Mouse (Mus musculus) embryonic facial prominence, embryonic 13.5 days (tissue): ENCODE measurements at regions not wholly inside any gene's neighbourhood (a gene's known extent, or its start where the extent isn't known, plus 50 kb on each side); places are given as distances from the start of the nearest gene placed in this dataset.

Experiments used
- ATAC-seq: fragments of 200-750 bp; cut with Nextera tagmentation; 2 replicates; pipeline ENCODE4 v1.8.0; 2017; ENCODE audit warnings: low read depth; ENCODE audit not compliant: insufficient number of reproducible peaks, insufficient read depth, low FRiP score, low TSS enrichment
- H3K27ac ChIP-seq: fragments of 300-500 bp; sonication (generic); 2 replicates; pipeline ENCODE4 v1.5.1; 2015; ENCODE audit warnings: moderate library complexity, mild to moderate bottlenecking, inconsistent platforms
- H3K27me3 ChIP-seq: fragments of 300-500 bp; sonication (generic); 2 replicates; pipeline ENCODE4 v1.6.1; 2015; ENCODE audit warnings: mild to moderate bottlenecking, inconsistent platforms
- H3K36me3 ChIP-seq: fragments of 300-500 bp; sonication (generic); 2 replicates; pipeline ENCODE4 v1.6.1; 2015; ENCODE audit warnings: mild to moderate bottlenecking, inconsistent platforms
- H3K4me1 ChIP-seq: fragments of 300-500 bp; sonication (generic); 2 replicates; pipeline ENCODE4 v1.6.1; 2015; ENCODE audit warnings: inconsistent platforms
- H3K4me2 ChIP-seq: fragments of 300-500 bp; sonication (generic); 2 replicates; pipeline ENCODE4 v1.6.1; 2015; ENCODE audit warnings: moderate library complexity, mild to moderate bottlenecking, inconsistent platforms
- H3K4me3 ChIP-seq: fragments of 300-500 bp; sonication (generic); 2 replicates; pipeline ENCODE4 v1.5.1; 2015; ENCODE audit warnings: mild to moderate bottlenecking, inconsistent platforms
- H3K9ac ChIP-seq: fragments of 300-500 bp; sonication (generic); 2 replicates; pipeline ENCODE4 v1.6.1; 2015; ENCODE audit warnings: mild to moderate bottlenecking, inconsistent platforms
- H3K9me3 ChIP-seq: fragments of 300-500 bp; sonication (generic); 2 replicates; pipeline ENCODE4 v1.6.1; 2016; ENCODE audit warnings: inconsistent platforms
- WGBS: fragments of 180-500 bp; shearing (Covaris S2); methylation state at CpG from one replicate; pipeline ENCODE4 v1.1.7; 2015; ENCODE audit warnings: mixed read lengths; 5-methylcytosine and 5-hydroxymethylcytosine counted together

DNA sequence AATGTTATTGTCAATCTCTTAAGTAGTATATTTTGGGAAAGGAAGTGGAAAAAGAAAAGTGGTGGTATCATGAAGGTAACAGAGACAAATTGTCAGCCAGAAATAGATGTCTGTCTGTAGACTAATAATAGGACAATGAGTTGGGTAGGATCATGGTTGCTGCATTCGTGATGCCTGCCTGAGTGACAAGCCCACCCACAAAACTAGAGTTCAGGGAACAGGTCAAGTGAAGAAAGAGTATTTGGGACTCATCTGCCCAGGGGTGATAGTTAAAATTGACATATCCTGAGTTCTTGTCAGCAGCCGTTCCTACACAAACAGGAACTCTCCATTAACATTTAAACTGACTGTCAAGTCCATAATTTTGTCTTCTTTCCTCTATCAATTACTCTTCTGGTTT lies 1120.6 kb upstream of the Nr2f1 start:
- Histone ChIP-seq H3K4me1 (no peaks in the 10 kb centered on the region), H3K4me2 (no peak overlapping the region)

DNA sequence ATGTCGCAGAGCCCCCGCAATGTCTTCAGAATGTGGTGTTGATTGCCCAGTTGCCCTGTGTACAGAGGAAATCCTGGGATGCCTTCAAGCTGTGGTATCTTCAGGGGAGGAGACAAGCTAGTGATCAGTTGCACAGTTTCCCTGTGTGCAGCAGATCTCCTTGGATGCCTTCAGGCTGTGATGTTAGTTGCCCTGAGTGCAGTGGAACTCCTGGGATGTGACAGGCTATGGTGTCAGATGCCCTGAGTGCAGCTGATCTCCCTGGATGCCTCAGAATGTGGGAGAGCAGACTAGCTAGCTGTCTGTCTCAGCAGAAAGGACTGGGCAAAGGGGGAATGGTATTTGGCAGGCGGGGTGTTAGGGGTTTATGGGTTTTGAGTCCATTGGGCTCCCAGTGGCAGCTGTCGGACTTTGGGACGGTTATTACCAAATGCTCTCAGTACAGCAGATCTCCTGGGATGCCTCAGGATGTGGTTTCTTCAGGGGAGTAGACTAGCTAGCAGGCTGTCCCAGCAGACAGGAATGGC lies 1110.1 kb upstream of the Nr2f1 start:
- Histone ChIP-seq H3K9me3 (no peaks in the 10 kb centered on the region), H3K9ac (no peak overlapping the region), H3K27me3 (no peaks in the 10 kb centered on the region), H3K36me3 (no peaks in the 10 kb centered on the region), H3K4me3 (no peak overlapping the region), H3K27ac (no peak overlapping the region), H3K4me2 (no peak overlapping the region), H3K4me1 (no peaks in the 10 kb centered on the region)
- no peak for ATAC-seq
- 69% methylated on average over 5 of the region's 5 CpGs for WGBS

More for the DNA sequence above, 1120.6 kb upstream of the Nr2f1 start:
- WGBS: 29% methylated on average over 2 of the region's 2 CpGs
- no peak overlapping the region for H3K9ac ChIP-seq
- no peak overlapping the region for H3K27ac ChIP-seq
- ATAC-seq: no peak
- no peaks in the 10 kb centered on the region for H3K9me3 ChIP-seq
- no peaks in the 10 kb centered on the region for H3K27me3 ChIP-seq
- H3K36me3 ChIP-seq: no peaks in the 10 kb centered on the region
- H3K4me3 ChIP-seq: no peak overlapping the region

DNA sequence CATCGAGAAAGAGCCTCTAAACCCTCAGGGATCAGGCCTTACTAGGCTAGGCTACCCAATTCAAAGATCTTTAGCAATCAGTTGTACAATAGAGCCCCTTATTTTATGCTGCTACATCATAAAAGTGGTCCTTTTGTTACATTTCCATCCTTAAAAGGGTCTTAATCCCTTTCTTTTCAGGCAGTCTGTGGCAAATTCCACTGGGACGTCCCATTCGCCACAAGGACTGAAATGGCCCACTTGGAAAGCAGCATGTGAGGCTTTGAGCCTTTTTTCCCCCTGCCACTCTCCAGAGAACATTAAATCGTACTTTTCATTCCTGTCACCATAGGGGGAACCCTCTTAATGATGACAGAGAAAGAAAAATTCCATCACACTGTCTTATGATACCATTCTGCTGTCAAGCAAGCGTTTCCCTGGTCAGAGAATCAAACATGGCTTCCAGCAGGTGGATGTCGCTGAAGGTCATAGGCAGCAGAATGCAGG lies 1097.7 kb upstream of the Nr2f1 start:
- Histone ChIP-seq H3K4me3 (no peak overlapping the region), H3K4me1 (no peaks in the 10 kb centered on the region), H3K27me3 (0 out of 2 replicates have a peak, but pooled peaks cover 4% of the 10 kb centered on the region), H3K4me2 (no peak overlapping the region), H3K9ac (no peak overlapping the region), H3K36me3 (no peaks in the 10 kb centered on the region), H3K9me3 (no peaks in the 10 kb centered on the region), H3K27ac (no peak overlapping the region)
- WGBS: 58% methylated on average over 6 of the region's 6 CpGs
- no peak for ATAC-seq

DNA sequence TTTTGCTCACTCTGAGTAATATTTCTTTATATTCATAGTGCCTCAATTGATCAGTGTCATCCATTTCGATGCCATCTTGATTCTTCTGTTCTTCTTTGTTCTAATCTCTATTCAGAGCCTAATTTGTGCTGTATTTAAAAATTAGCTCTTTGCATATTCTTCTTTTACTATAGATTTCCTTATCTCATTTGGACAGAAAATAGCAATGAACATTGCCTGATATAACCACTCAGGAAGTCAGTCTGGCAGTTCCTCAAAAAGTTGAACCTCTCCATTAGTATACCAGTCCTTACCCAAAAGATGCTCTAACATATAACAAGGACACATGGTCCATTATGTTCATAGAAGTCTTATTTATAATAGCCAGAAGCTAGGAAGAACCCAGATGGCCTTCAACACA lies 1088.5 kb upstream of the Nr2f1 start:
- no peak overlapping the region for H3K4me3 ChIP-seq
- H3K4me1 ChIP-seq: no peaks in the 10 kb centered on the region
- H3K27ac ChIP-seq: no peak overlapping the region
- no peak overlapping the region for H3K4me2 ChIP-seq
- no peaks in the 10 kb centered on the region for H3K27me3 ChIP-seq
- no peak for ATAC-seq
- no peaks in the 10 kb centered on the region for H3K9me3 ChIP-seq
- H3K9ac ChIP-seq: no peak overlapping the region
- no peaks in the 10 kb centered on the region for H3K36me3 ChIP-seq
- WGBS: 90% methylated on average over 1 of the region's 1 CpGs

DNA sequence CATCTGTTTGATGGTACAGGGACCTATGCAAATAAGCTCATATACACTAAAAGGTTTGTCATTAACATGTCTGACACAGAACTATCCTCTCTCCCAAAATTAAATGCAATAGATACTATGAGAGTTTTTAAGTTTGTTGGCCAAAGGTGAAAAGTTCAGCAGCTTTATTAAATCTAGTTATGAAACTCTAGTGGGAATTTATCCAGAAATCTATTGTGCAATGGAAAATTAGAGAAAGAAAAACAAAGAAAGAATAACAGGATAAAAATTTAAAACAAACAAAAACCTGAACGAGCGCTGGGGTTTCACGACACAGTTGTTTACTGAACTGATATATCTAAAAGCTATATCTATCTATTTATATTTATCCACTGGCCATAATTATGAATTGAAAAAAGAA lies 1086.6 kb upstream of the Nr2f1 start:
- H3K27ac ChIP-seq: no peak overlapping the region
- no peak overlapping the region for H3K4me3 ChIP-seq
- H3K27me3 ChIP-seq: no peaks in the 10 kb centered on the region
- ATAC-seq: no peak
- H3K36me3 ChIP-seq: no peaks in the 10 kb centered on the region
- no peak overlapping the region for H3K9ac ChIP-seq
- 69% methylated on average over 3 of the region's 3 CpGs for WGBS
- H3K9me3 ChIP-seq: no peaks in the 10 kb centered on the region
- H3K4me2 ChIP-seq: no peak overlapping the region
- no peaks in the 10 kb centered on the region for H3K4me1 ChIP-seq

DNA sequence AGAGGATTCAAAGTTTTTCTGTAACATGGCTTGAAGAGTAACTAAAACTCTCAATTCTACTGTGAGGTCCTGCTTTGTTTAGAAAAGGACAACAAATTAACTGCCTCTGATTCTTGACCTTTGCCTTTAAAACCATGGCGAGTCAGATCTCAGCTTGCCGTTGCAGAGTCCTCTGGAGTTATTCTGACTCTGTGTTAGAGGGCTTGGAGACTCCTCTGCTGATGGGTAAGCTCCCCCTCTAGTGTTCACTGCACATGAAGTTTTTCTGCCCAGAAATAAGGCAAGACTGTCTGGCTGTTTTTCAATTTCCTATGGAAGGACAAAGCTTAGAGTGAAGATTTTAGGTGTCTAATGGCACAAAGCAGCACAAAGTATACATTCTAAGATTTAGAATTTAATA lies 1085.9 kb upstream of the Nr2f1 start:
- H3K36me3 ChIP-seq: no peaks in the 10 kb centered on the region
- 1% methylated on average over 2 of the region's 2 CpGs for WGBS
- H3K27me3 ChIP-seq: no peaks in the 10 kb centered on the region
- H3K27ac ChIP-seq: no peak overlapping the region
- H3K9me3 ChIP-seq: no peaks in the 10 kb centered on the region
- no peak overlapping the region for H3K4me2 ChIP-seq
- ATAC-seq: no peak
- no peaks in the 10 kb centered on the region for H3K4me1 ChIP-seq
- H3K9ac ChIP-seq: no peak overlapping the region
- no peak overlapping the region for H3K4me3 ChIP-seq

DNA sequence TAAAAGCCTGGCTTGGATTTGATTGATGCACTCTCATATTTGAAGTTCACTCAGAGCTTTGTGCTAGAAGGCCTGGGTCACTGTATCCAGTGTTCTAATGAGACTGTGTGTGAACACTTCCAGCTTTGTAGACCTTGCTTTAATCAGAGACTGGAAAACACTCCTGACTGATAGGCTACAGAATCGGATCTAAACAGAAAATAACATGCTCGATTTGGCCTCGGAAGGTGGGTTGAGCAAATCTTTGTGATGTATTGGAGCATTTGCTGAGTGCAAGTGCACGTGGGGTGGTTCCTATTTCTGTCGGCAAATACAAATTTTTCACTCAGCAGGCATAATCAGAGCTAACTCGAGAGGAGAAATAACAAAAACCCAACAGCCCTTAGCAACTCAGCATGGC lies 1078.2 kb upstream of the Nr2f1 start:
- H3K4me3 ChIP-seq: no peak overlapping the region
- no peaks in the 10 kb centered on the region for H3K27me3 ChIP-seq
- no peak overlapping the region for H3K27ac ChIP-seq
- no peaks in the 10 kb centered on the region for H3K36me3 ChIP-seq
- no peak for ATAC-seq
- no peak overlapping the region for H3K4me2 ChIP-seq
- no peaks in the 10 kb centered on the region for H3K4me1 ChIP-seq
- no peaks in the 10 kb centered on the region for H3K9me3 ChIP-seq
- 44% methylated on average over 6 of the region's 6 CpGs for WGBS
- no peak overlapping the region for H3K9ac ChIP-seq

DNA sequence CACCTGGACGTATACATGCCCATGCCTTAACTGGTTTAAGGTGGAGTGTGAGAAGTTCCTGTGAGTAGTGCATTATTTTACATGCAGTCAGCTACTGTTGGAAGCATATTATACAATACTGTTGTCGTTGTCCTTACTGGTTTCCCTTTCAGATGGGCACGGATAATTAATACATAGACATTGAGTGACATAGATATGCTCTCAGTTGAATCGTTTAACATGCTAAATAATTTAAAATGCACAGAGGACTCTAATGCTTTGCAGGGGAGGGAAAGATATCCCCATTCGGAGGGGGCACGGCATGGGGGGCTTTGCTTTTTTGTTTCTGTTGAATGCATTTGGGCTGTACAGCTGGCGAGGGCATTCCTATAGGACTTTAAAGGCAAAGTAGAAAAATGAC lies 1077.8 kb upstream of the Nr2f1 start:
- WGBS: 59% methylated on average over 7 of the region's 7 CpGs
- no peak for ATAC-seq
- Histone ChIP-seq H3K9me3 (no peaks in the 10 kb centered on the region), H3K4me2 (no peak overlapping the region), H3K27me3 (no peaks in the 10 kb centered on the region), H3K9ac (no peak overlapping the region), H3K4me3 (no peak overlapping the region), H3K27ac (no peak overlapping the region), H3K4me1 (no peaks in the 10 kb centered on the region), H3K36me3 (no peaks in the 10 kb centered on the region)

DNA sequence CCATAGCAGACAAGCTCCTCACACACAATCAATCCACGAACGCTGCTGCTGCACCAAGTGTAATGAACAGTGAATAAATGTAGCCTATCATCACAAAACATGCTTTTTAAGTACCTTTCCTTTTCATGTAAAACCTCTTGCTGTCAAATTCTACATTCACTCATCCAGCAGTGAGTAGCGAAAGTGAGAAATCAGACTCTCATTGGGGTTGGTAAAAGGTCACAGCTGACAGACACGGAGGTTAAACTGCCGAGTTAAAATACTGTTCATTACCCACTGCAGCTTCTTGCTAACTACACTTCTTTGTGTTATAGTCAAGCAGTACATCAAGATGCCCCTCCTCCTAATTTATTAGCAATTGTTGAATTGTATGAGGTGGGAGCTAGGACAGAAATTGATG lies 1055.8 kb upstream of the Nr2f1 start:
- Histone ChIP-seq H3K9ac (no peak overlapping the region), H3K4me1 (no peaks in the 10 kb centered on the region), H3K4me3 (no peak overlapping the region), H3K4me2 (no peak overlapping the region), H3K27ac (no peak overlapping the region), H3K27me3 (no peaks in the 10 kb centered on the region), H3K36me3 (no peaks in the 10 kb centered on the region), H3K9me3 (no peaks in the 10 kb centered on the region)
- WGBS: 59% methylated on average over 5 of the region's 5 CpGs
- ATAC-seq: no peak

DNA sequence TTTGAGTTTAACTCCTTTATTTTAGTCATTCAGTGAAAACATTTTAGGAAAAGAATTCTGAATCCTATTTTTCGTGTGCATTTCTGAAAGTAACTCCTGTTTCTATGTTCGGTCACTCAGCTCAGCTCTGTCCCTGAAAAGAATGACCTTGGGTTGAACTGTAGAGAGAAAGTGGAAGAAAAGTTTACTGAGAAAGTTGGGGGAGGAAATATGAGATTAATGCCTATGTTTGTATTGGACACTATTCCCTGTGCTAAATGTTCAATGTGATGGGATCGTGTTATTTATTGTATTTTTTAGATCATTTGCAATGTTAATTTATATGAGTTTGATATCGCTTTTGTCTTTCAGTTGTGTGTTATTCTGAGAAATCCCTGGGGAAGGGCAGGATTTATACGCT lies 1052.8 kb upstream of the Nr2f1 start:
- H3K27ac ChIP-seq: no peak overlapping the region
- H3K36me3 ChIP-seq: no peaks in the 10 kb centered on the region
- WGBS: 56% methylated on average over 5 of the region's 5 CpGs
- no peak overlapping the region for H3K4me3 ChIP-seq
- H3K9me3 ChIP-seq: no peaks in the 10 kb centered on the region
- no peaks in the 10 kb centered on the region for H3K27me3 ChIP-seq
- no peak overlapping the region for H3K4me2 ChIP-seq
- no peaks in the 10 kb centered on the region for H3K4me1 ChIP-seq
- no peak for ATAC-seq
- no peak overlapping the region for H3K9ac ChIP-seq

DNA sequence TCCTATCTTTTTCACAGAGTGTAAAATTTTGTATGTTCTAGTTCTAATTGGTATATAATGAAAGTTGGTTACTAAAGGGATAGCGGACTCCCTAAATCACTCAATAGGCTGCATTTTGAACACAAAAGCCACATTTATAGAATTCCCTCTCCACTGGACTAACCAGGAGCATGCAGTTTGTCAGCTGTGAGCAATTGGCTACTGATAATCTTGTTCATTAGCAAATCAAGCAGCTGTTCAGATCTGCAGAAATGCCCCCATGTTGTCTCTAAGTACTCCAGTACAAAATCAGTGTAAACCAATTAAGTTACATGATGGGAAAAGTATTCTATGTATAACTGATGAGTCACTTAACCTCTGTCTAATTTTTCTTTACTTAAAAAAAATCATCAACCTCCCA lies 1051.7 kb upstream of the Nr2f1 start:
- H3K36me3 ChIP-seq: no peaks in the 10 kb centered on the region
- no peaks in the 10 kb centered on the region for H3K9me3 ChIP-seq
- H3K4me1 ChIP-seq: no peaks in the 10 kb centered on the region
- no peak overlapping the region for H3K4me2 ChIP-seq
- no peaks in the 10 kb centered on the region for H3K27me3 ChIP-seq
- no peak for ATAC-seq
- H3K27ac ChIP-seq: no peak overlapping the region
- H3K9ac ChIP-seq: no peak overlapping the region
- WGBS: 75% methylated on average over 1 of the region's 1 CpGs
- no peak overlapping the region for H3K4me3 ChIP-seq
